Mouse (Mus musculus): ENCODE data around the gene Cep112.

DNA sequence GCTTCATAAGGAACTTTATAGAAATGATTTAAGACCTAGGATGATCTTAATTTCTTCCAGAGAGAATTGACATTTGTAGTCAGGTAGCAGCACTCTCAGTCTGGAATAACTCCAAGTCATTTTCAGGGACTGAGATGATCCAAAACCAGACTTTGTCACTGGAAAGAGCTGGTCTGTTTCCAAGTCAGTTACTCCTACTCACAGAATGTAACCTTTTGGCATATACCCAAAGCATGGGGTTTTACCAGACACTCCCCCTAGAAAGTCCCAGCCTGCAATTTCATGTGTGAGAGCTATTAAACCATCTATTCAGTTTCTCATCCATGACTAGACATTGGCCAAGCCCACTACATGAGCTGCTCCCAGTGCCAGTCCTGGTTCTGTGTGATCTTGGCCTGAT, 402.3 kb downstream of the Cep112 start:
- TF ChIP-seq CTCF (IDR thresholded peaks at IDR 0.05; ENCODE audit: low read depth) (no peak), EP300 (IDR thresholded peaks at IDR 0.05; ENCODE audit: low read depth) (no peak)

Measured in liver, embryonic 14.5 days (tissue).